Mouse (Mus musculus) urinary bladder, adult 18-20 months (tissue): Measurements from ENCODE around the gene Map3k9.

Experiments used
- DNase-seq, 2 experiments: peaks; one replicate each; pipeline ENCODE4 v3.0.0; 2022; ENCODE audit warnings: low spot score in 2 of 2, mixed read lengths in 2 of 2

The Map3k9 gene

GRCm38 (mm10) chr12:81781105-81781909 is at the start of gene Map3k9:
Map3k9 (minus strand) TSS chr12:81781175.
- peak; percentile 89 to 97 for DNase-seq

- no peak for DNase-seq
Measured at GRCm38 (mm10) chr12:81828355-81828754, 47.4 kb upstream of the Map3k9 start.

GRCm38 (mm10) chr12:81822778-81823480 is 42.0 kb upstream of the Map3k9 start:
- DNase-seq, result no peak

- DNase-seq, result no peak
Measured at GRCm38 (mm10) chr12:81822176-81822575, 41.2 kb upstream of the Map3k9 start.

GRCm38 (mm10) chr12:81820700-81821099 is 39.7 kb upstream of the Map3k9 start:
- DNase-seq, result no peak

- no peak for DNase-seq
Measured at GRCm38 (mm10) chr12:81817126-81817505, 36.1 kb upstream of the Map3k9 start.

GRCm38 (mm10) chr12:81816330-81817125 is 35.6 kb upstream of the Map3k9 start:
- DNase-seq, result no peak

- no peak for DNase-seq
Measured at GRCm38 (mm10) chr12:81814742-81815141, 33.8 kb upstream of the Map3k9 start.

- DNase-seq, result no peak
Measured at GRCm38 (mm10) chr12:81810417-81810816, 29.4 kb upstream of the Map3k9 start.

GRCm38 (mm10) chr12:81808596-81808995 is 27.6 kb upstream of the Map3k9 start:
- DNase-seq, result no peak

- no peak for DNase-seq
Measured at GRCm38 (mm10) chr12:81807953-81808352, 27.0 kb upstream of the Map3k9 start.

GRCm38 (mm10) chr12:81807529-81807837 is 26.5 kb upstream of the Map3k9 start:
- no peak for DNase-seq

GRCm38 (mm10) chr12:81806759-81807528 is 26.0 kb upstream of the Map3k9 start:
- peak; percentile 10 to 13 for DNase-seq

- no peak for DNase-seq
Measured at GRCm38 (mm10) chr12:81806114-81806513, 25.1 kb upstream of the Map3k9 start.

GRCm38 (mm10) chr12:81803803-81804202 is 22.8 kb upstream of the Map3k9 start:
- DNase-seq, result no peak

GRCm38 (mm10) chr12:81803016-81803415 is 22.0 kb upstream of the Map3k9 start:
- DNase-seq, result no peak

GRCm38 (mm10) chr12:81801134-81801533 is 20.2 kb upstream of the Map3k9 start:
- no peak for DNase-seq

- peak; percentile 56 to 76 for DNase-seq
Measured at GRCm38 (mm10) chr12:81796541-81796940, 15.6 kb upstream of the Map3k9 start.

- no peak for DNase-seq
Measured at GRCm38 (mm10) chr12:81792511-81793218, 11.7 kb upstream of the Map3k9 start.

GRCm38 (mm10) chr12:81789499-81789898 is 8.5 kb upstream of the Map3k9 start:
- no peak for DNase-seq

GRCm38 (mm10) chr12:81788672-81789084 is 7.7 kb upstream of the Map3k9 start:
- DNase-seq, result peak; percentile 85
